Comparison of ENCODE assay signal across 8 mouse cellular contexts in the genomic region with DNA sequence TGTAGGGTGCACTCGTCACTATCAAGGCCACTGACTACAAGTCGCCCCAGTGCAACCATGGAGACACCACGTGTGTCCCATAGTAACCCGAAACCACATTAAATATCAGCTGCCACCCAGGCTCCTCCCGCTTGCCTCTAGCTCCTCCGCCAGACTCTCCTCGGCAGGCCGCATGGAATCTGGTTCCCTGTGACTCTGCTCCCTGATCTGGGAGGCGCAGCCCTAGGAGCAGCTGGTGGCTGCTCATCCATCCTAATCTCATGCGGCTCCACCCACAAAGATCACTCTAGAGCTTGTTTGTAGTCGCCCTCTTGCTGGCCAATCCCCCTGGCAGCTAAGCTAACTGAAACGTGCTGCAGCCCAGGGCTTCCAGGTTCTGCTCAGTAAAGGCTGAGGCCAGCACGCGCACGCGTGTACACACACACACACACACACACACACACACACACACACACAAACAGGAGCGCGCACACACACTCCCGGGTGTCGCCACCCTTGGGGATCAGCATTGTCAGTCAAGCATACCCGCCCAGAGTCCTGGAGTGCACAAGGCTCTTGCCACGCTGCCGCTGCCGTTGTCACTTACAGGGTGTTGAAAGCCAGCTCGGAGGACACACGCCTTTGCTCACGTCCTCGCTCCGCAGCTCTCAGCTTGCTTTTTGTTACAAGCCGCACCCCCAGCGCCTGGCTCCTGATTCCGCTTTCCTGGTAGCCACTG.
DNase-seq lines count a peak whose midpoint lies in the region; ATAC-seq and TF ChIP-seq lines count a peak whose summit lies in the region.

No protein-coding gene starts in this region.

- H3K9ac ChIP-seq in heart, embryonic 16.5 days (ENCODE audit: low read length): 0 out of 2 replicates have a peak overlapping the region, but pooled peaks have one; percentile 26
- H3K9ac ChIP-seq in lung, postnatal 0 days (replicated peaks; ENCODE audit: low read depth): no peak overlapping the region

- no peaks in the 10 kb centered on the region for H3K9me3 ChIP-seq in embryonic facial prominence, embryonic 10.5 days
- H3K9me3 ChIP-seq in heart, embryonic 16.5 days (replicated peaks; ENCODE audit: control insufficient read depth, low read length): no peaks in the 10 kb centered on the region
- H3K9me3 ChIP-seq in lung, postnatal 0 days (ENCODE audit: low read length): no peaks in the 10 kb centered on the region

- TF ChIP-seq CTCF in lung, postnatal 0 days (IDR thresholded peaks at IDR 0.05): no peak

- peaks cover 6% of the 10 kb centered on the region for H3K27me3 ChIP-seq in embryonic facial prominence, embryonic 10.5 days (replicated peaks; ENCODE audit: low read depth, poor library complexity, severe bottlenecking)
- peaks cover 9% of the 10 kb centered on the region; the same call in 1 of the 2 replicates for H3K27me3 ChIP-seq in heart, embryonic 16.5 days (ENCODE audit: control insufficient read depth, insufficient read depth, low read length)
- no peaks in the 10 kb centered on the region for H3K27me3 ChIP-seq in lung, postnatal 0 days (replicated peaks; ENCODE audit: insufficient read depth, low read length)

- peak; percentile 85 for DNase-seq in heart, adult 11 months
- DNase-seq in heart, postnatal 25 days (ENCODE audit: low spot score): no peak
- peak; percentile 74 for DNase-seq in embryonic facial prominence, embryonic 10.5 days (ENCODE audit: low spot score)
- peak; percentile 52 to 65 for DNase-seq in layer of hippocampus, postnatal 14 days (ENCODE audit: low spot score in 2 of 2)
- peak; percentile 11 for DNase-seq in lung, postnatal 0 days (ENCODE audit: low spot score)
- peak; percentile 40 to 53 for DNase-seq in right cerebral cortex, adult 2 months (ENCODE audit: low spot score in 2 of 2)
- no peak for DNase-seq in spleen, postnatal 10 days (ENCODE audit: low spot score in 2 of 2)

- peak overlapping the region; percentile 60 for H3K4me3 ChIP-seq in embryonic facial prominence, embryonic 10.5 days
- H3K4me3 ChIP-seq in heart, embryonic 16.5 days (ENCODE audit: low read length): peak overlapping the region; percentile 31
- H3K4me3 ChIP-seq in lung, postnatal 0 days (ENCODE audit: low read depth, low read length): no peak overlapping the region

- H3K4me1 ChIP-seq in embryonic facial prominence, embryonic 10.5 days: peaks cover 20% of the 10 kb centered on the region
- peaks cover 6% of the 10 kb centered on the region for H3K4me1 ChIP-seq in heart, embryonic 16.5 days (ENCODE audit: control insufficient read depth, insufficient read depth, low read length)
- no peaks in the 10 kb centered on the region for H3K4me1 ChIP-seq in lung, postnatal 0 days (ENCODE audit: insufficient read depth, low read depth, low read length)

- peak; percentile 81 for ATAC-seq in heart, embryonic 16.5 days (replicated peaks; ENCODE audit: extremely low read depth, insufficient read depth, low FRiP score)
- ATAC-seq in lung, postnatal 0 days: peak; percentile 53

- peak overlapping the region; percentile 57 for H3K4me2 ChIP-seq in heart, embryonic 16.5 days (ENCODE audit: low read depth, low read length)
- H3K4me2 ChIP-seq in lung, postnatal 0 days (replicated peaks; ENCODE audit: low read depth, low read length): peak overlapping the region; percentile 36

- H3K36me3 ChIP-seq in embryonic facial prominence, embryonic 10.5 days (replicated peaks): no peaks in the 10 kb centered on the region
- no peaks in the 10 kb centered on the region for H3K36me3 ChIP-seq in heart, embryonic 16.5 days (ENCODE audit: control insufficient read depth, insufficient read depth)
- no peaks in the 10 kb centered on the region for H3K36me3 ChIP-seq in lung, postnatal 0 days (ENCODE audit: insufficient read depth, low read length)

- H3K27ac ChIP-seq in embryonic facial prominence, embryonic 10.5 days (replicated peaks): peak overlapping the region; percentile 57
- H3K27ac ChIP-seq in heart, embryonic 16.5 days (ENCODE audit: low read length): no peak overlapping the region
- no peak overlapping the region for H3K27ac ChIP-seq in lung, postnatal 0 days (ENCODE audit: low read length)

- WGBS in embryonic facial prominence, embryonic 10.5 days: under 1% methylated on average over 32 of the region's 32 CpGs
- under 1% methylated on average over 32 of the region's 32 CpGs for WGBS in heart, embryonic 16.5 days
- under 1% methylated on average over 30 of the region's 32 CpGs for WGBS in lung, postnatal 0 days

- TF ChIP-seq EP300 in lung, postnatal 0 days (IDR thresholded peaks at IDR 0.05): no peak

- intact Hi-C loops in heart, postnatal 25 days (cut with DNase I): no loop called here

Comparison
In these comparisons a context has a peak if more than half of its experiments do, and no peak if none do; other contexts are left out.
1. DNase-seq: peak in heart, adult 11 months (single experiment), embryonic facial prominence, embryonic 10.5 days (single experiment), layer of hippocampus, postnatal 14 days (2 of 2), lung, postnatal 0 days (single experiment) and right cerebral cortex, adult 2 months (2 of 2); none in heart, postnatal 25 days (single experiment) and spleen, postnatal 10 days (0 of 2).